Mouse (Mus musculus): Measurements from ENCODE around the gene Tgfb3.

GRCm38 (mm10) chr12:86102686-86103085, 23.8 kb upstream of the Tgfb3 start:
- TF ChIP-seq POLR2A (IDR thresholded peaks at IDR 0.05; ENCODE audit: extremely low read depth, insufficient read depth, low read length), result no peak
- no peak for TF ChIP-seq CTCF (IDR thresholded peaks at IDR 0.05; ENCODE audit: low read depth, low read length)
